Mouse (Mus musculus): ENCODE measurements at regions not wholly inside any gene's neighbourhood (a gene's known extent, or its start where the extent isn't known, plus 50 kb on each side); places are given as distances from the start of the nearest gene placed in this dataset.

DNA sequence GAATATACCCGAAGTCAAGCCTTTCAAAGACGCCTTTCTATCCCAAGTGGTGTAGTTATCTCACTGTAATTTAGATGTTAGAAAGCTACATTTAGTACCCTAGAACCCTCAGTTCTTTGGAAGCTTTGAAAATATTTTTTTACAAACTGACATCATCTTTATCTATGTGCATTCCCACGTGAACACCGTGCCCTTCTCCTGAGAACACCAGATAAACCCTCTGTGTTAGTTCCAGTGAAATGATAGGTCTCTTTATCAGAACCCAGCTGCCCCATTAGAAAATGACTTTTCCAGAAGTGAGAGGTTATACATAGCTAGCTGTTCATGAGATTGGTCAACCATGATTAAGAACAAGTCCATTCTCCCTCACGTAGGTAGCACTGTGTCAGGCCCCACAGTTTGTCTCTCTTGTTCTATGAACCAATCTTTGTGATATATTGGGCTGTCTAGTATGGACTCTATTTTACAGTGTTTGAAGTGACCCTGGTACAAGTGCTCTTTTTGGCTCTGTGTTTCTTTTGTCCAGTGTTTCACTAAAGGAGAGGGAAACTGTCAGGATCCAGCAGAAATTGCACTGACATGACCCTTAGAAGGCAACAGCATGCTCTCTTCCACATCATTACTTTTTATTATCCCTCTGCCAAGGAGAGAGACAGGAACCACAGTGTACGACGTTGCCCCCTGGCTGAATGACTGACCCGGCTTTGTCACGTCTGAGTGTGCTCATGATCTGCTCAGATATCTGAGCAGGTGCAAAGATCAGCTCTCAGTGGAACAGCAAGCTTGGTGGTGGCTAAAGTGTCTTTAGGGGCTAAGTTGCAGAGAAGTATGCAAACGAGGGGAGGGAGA is 1717.9 kb upstream of the Gm7489 start:
- Histone ChIP-seq H3K4me1 (replicated peaks) (no peaks in the 10 kb centered on the region), H3K27me3 (no peaks in the 10 kb centered on the region), H3K9ac (no peak overlapping the region), H3K4me2 (no peak overlapping the region), H3K27ac (no peak overlapping the region), H3K4me3 (no peak overlapping the region), H3K9me3 (replicated peaks) (no peaks in the 10 kb centered on the region), H3K36me3 (no peaks in the 10 kb centered on the region)
- WGBS: 58% methylated on average over 10 of the region's 10 CpGs
- no peak for ATAC-seq (replicated peaks; ENCODE audit: insufficient number of reproducible peaks, insufficient read depth, low FRiP score, low read depth)

DNA sequence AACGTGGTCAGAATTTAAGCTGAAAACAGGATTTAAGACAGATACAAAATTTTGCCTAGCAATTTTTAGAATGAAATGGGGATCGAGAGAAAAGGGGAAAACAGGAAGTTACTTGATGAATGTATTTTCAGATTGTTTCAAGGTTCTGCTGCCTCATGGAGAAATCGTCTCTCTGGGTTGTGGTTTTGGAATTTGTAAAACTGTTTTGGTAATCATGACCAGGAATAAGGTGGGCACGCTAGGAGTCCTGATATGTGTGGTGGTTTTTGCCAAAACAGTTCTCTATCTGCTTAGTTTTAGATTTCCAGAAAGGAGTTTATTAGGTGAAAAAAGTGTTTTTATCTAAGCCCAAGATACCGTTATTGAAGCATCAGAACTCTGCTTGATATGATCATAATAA is 1716.9 kb upstream of the Gm7489 start:
- no peaks in the 10 kb centered on the region for H3K27me3 ChIP-seq
- H3K36me3 ChIP-seq: no peaks in the 10 kb centered on the region
- H3K4me1 ChIP-seq (replicated peaks): no peaks in the 10 kb centered on the region
- H3K27ac ChIP-seq: no peak overlapping the region
- no peak overlapping the region for H3K9ac ChIP-seq
- no peak for ATAC-seq (replicated peaks; ENCODE audit: insufficient number of reproducible peaks, insufficient read depth, low FRiP score, low read depth)
- H3K9me3 ChIP-seq (replicated peaks): no peaks in the 10 kb centered on the region
- 67% methylated on average over 5 of the region's 5 CpGs for WGBS
- H3K4me2 ChIP-seq: no peak overlapping the region
- H3K4me3 ChIP-seq: no peak overlapping the region

DNA sequence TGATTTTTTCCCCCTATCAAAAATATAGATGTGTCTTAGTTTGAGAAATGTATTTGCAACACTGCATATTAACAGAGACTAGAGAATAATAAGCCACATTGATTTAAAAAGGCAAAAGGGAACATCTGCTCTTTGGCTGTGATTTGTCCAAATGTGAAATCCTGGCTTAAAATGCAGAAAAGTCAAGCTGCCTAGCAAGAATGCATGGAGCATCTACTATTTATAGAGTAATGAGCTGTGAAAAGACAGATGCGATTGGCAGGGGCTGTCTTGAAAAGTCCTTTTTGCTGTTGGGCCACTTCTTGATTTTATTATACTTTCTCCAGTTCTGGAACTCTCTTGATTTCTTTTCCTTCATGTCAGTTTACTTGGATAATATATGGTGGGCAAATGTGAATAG is 1707.8 kb upstream of the Gm7489 start:
- no peaks in the 10 kb centered on the region for H3K36me3 ChIP-seq
- ATAC-seq (replicated peaks; ENCODE audit: insufficient number of reproducible peaks, insufficient read depth, low FRiP score, low read depth): no peak
- no peaks in the 10 kb centered on the region for H3K4me1 ChIP-seq (replicated peaks)
- no peaks in the 10 kb centered on the region for H3K27me3 ChIP-seq
- no peak overlapping the region for H3K27ac ChIP-seq
- H3K9me3 ChIP-seq (replicated peaks): no peaks in the 10 kb centered on the region
- 79% methylated on average over 1 of the region's 1 CpGs for WGBS
- H3K4me3 ChIP-seq: no peak overlapping the region
- no peak overlapping the region for H3K4me2 ChIP-seq
- H3K9ac ChIP-seq: no peak overlapping the region

DNA sequence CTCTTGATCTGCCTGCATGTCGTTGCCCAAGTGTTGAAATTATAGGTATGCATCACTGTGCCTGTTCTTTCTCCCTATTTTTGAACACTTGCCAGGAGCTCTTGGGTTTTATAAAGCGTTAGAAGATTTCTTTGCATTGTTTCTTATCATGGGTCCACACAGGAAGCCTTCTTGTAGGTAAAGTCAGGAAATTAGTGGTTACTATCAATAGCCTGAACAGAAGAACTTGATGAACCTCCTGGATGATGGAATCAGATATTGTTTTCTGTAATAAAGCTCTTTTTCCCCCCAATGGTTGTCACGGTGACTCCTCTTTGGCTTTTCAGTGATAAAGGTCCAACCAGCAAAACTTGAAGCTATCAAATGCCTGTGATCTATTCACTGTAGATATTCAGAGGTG is 1706.0 kb upstream of the Gm7489 start:
- Histone ChIP-seq H3K9me3 (replicated peaks) (no peaks in the 10 kb centered on the region), H3K4me2 (no peak overlapping the region), H3K27ac (no peak overlapping the region), H3K4me3 (no peak overlapping the region), H3K4me1 (replicated peaks) (no peaks in the 10 kb centered on the region), H3K27me3 (no peaks in the 10 kb centered on the region), H3K36me3 (no peaks in the 10 kb centered on the region), H3K9ac (no peak overlapping the region)
- 41% methylated on average over 3 of the region's 3 CpGs for WGBS
- ATAC-seq (replicated peaks; ENCODE audit: insufficient number of reproducible peaks, insufficient read depth, low FRiP score, low read depth): no peak

DNA sequence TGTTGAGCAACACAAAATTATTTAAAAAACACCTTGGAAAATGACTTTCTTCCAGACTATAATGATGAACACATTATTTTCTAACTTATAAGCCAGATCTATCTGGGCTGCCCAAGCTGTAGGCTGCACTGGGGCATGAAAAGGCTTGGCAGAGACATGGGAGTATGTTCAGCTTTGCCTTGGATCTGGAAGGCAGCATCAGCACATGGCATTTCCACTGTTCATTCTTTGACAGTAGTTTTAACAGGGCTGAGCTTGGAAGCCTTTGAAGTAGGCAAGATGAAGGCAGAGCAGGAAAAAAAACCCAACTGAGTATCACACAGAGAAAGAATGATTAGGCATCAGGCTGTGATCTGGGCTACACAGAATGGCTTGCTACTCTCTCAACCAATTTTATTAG is 1705.3 kb upstream of the Gm7489 start:
- no peaks in the 10 kb centered on the region for H3K4me1 ChIP-seq (replicated peaks)
- no peak overlapping the region for H3K4me3 ChIP-seq
- no peaks in the 10 kb centered on the region for H3K27me3 ChIP-seq
- H3K36me3 ChIP-seq: no peaks in the 10 kb centered on the region
- no peak overlapping the region for H3K9ac ChIP-seq
- no peaks in the 10 kb centered on the region for H3K9me3 ChIP-seq (replicated peaks)
- no peak for ATAC-seq (replicated peaks; ENCODE audit: insufficient number of reproducible peaks, insufficient read depth, low FRiP score, low read depth)
- H3K4me2 ChIP-seq: no peak overlapping the region
- no peak overlapping the region for H3K27ac ChIP-seq

DNA sequence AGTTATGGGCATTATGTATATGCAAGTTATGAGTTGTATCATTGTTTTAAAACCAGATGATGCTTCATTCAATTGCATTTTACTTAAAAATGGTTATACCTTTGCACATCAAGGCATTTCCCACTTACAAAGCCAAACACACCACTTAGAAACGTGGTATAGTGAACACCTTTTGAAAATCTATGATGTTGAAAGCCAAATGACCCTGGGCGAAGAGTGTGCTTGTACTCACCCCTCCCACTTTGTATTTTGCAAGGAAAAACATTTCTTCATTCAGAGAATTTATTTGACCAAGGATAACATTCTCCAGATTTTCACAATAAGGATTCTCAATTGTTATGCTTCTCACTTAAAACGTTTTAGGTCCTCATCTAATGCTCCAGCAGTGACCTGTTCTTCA is 1693.5 kb upstream of the Gm7489 start:
- Histone ChIP-seq H3K27ac (no peak overlapping the region), H3K9me3 (replicated peaks) (no peaks in the 10 kb centered on the region), H3K4me2 (no peak overlapping the region), H3K27me3 (no peaks in the 10 kb centered on the region), H3K4me3 (no peak overlapping the region), H3K36me3 (no peaks in the 10 kb centered on the region), H3K9ac (no peak overlapping the region), H3K4me1 (replicated peaks) (no peaks in the 10 kb centered on the region)
- WGBS: 62% methylated on average over 3 of the region's 3 CpGs
- ATAC-seq (replicated peaks; ENCODE audit: insufficient number of reproducible peaks, insufficient read depth, low FRiP score, low read depth): no peak

DNA sequence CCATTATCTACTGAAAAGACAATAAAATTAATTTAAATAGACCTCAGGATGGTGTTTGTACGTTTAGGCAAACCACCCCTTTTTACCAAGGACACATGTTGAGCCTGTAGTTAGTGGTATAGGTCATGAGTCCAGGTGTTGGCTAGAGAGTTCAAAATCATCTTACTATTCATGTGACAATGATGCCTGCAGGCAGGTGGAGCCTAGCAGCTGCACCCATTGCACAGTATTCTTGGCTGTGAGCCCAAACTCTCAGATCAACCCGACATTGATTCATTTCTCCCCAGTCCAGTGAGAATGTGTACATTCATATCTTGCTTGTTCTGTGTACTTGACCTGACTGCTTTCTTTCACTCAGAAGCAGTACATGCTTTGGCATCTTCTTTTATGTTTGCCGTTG is 1677.4 kb upstream of the Gm7489 start:
- Histone ChIP-seq H3K9ac (no peak overlapping the region), H3K27me3 (no peaks in the 10 kb centered on the region), H3K4me3 (no peak overlapping the region), H3K9me3 (replicated peaks) (no peaks in the 10 kb centered on the region), H3K4me1 (replicated peaks) (no peaks in the 10 kb centered on the region), H3K4me2 (no peak overlapping the region), H3K36me3 (no peaks in the 10 kb centered on the region), H3K27ac (no peak overlapping the region)
- WGBS: 52% methylated on average over 3 of the region's 3 CpGs
- ATAC-seq (replicated peaks; ENCODE audit: insufficient number of reproducible peaks, insufficient read depth, low FRiP score, low read depth): no peak

DNA sequence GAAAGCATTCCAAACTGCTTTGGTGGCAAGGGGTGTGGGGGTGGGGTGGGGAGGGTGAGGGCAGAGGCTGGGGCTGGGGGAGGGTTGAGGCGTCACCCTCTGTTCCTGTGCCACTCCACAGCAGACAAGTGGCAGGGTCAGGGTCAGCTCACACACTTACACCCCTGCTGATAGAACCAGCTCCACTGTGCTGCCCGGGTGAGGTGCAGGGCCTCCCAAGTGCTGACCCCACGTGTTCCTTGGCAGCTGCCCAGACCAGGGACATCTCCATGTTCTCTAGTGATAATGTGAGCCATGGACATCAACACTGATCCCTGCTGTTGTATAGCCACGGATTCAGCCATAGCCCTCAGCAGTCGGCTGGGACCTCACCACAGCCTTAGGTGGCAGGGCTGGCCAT is 1652.3 kb upstream of the Gm7489 start:
- 70% methylated on average over 5 of the region's 5 CpGs for WGBS
- Histone ChIP-seq H3K4me2 (no peak overlapping the region), H3K9ac (no peak overlapping the region), H3K27ac (no peak overlapping the region), H3K27me3 (no peaks in the 10 kb centered on the region), H3K9me3 (replicated peaks) (no peaks in the 10 kb centered on the region), H3K4me1 (replicated peaks) (no peaks in the 10 kb centered on the region), H3K36me3 (no peaks in the 10 kb centered on the region), H3K4me3 (no peak overlapping the region)
- ATAC-seq (replicated peaks; ENCODE audit: insufficient number of reproducible peaks, insufficient read depth, low FRiP score, low read depth): 0 out of 2 replicates have a peak, but pooled peaks have one; percentile 22

DNA sequence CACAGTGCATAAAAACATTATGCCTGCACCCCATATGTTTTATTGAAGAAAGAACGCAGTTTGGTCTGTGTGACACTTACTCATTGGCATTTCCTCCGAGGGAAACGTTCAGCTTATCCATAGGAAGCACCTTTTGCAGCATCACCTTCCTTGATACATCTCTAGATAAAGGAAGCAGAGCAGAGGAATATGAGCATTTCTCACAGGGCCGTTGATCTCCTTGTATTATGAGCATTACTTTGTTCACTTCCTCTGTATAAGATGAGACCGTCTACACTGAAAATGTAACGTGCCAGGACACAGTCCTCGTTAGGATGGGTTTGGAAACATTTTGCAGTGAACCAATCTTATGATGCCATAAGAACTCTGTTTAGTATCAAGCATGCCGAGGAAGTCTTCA is 1648.5 kb upstream of the Gm7489 start:
- H3K9ac ChIP-seq: no peak overlapping the region
- 36% methylated on average over 8 of the region's 8 CpGs for WGBS
- H3K27ac ChIP-seq: no peak overlapping the region
- H3K4me3 ChIP-seq: no peak overlapping the region
- H3K36me3 ChIP-seq: no peaks in the 10 kb centered on the region
- no peaks in the 10 kb centered on the region for H3K4me1 ChIP-seq (replicated peaks)
- no peak overlapping the region for H3K4me2 ChIP-seq
- H3K9me3 ChIP-seq (replicated peaks): no peaks in the 10 kb centered on the region
- no peak for ATAC-seq (replicated peaks; ENCODE audit: insufficient number of reproducible peaks, insufficient read depth, low FRiP score, low read depth)
- H3K27me3 ChIP-seq: no peaks in the 10 kb centered on the region

DNA sequence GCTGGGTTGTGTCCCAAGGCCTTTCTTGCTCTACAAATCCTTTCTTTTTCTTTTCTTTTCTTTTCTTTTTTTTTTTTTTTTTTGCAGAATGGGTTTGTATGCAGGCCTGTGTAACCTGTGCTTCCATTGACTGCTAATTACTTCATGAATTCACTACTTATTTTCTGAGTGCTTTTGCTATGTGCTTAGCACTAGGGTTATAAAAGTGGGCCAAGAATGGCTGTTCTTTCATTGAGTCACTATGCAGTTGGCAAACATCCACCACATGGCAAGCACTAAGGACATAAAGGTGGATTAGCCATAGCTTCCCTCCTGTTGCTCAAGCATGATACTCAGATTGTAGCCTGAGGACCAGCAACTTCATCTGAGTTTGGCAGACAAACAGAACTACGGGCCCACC is 1641.8 kb upstream of the Gm7489 start:
- H3K4me1 ChIP-seq (replicated peaks): no peaks in the 10 kb centered on the region
- no peak for ATAC-seq (replicated peaks; ENCODE audit: insufficient number of reproducible peaks, insufficient read depth, low FRiP score, low read depth)
- H3K4me3 ChIP-seq: no peak overlapping the region
- H3K4me2 ChIP-seq: no peak overlapping the region
- no peak overlapping the region for H3K27ac ChIP-seq
- H3K36me3 ChIP-seq: no peaks in the 10 kb centered on the region
- no peaks in the 10 kb centered on the region for H3K9me3 ChIP-seq (replicated peaks)
- H3K27me3 ChIP-seq: no peaks in the 10 kb centered on the region
- no peak overlapping the region for H3K9ac ChIP-seq
- 96% methylated on average over 1 of the region's 1 CpGs for WGBS

All from heart, embryonic 15.5 days (tissue).